Mouse (Mus musculus) midbrain, postnatal 0 days (tissue): ENCODE results near the gene Hectd2. TPM values are rescaled to one million over a fixed set of nuclear protein-coding genes. Genes with fewer than 3 reads are reported as not detected.
A peak's percentile ranks its signal among the peaks of the same experiment; 100 is the strongest.

Experiments
- ATAC-seq: fragments of 200-750 bp; cut with Nextera tagmentation; 2 replicates; pipeline ENCODE4 v1.8.0; 2017; ENCODE audit warnings: moderate number of reproducible peaks, mild to moderate bottlenecking, moderate TSS enrichment, moderate library complexity; ENCODE audit not compliant: low FRiP score
- DNase-seq: peaks from one replicate; pipeline ENCODE4 v3.0.0-alpha.2; 2015; ENCODE audit warnings: low spot score
- H3K27ac ChIP-seq: fragments of 300-500 bp; sonication (generic); 2 replicates; pipeline ENCODE4 v1.5.1; 2014; ENCODE audit warnings: low read depth, mild to moderate bottlenecking, low read length, mixed read lengths
- H3K27me3 ChIP-seq: fragments of 300-500 bp; sonication (generic); 2 replicates; pipeline ENCODE4 v1.6.1; 2014; ENCODE audit warnings: low read length, control low read depth, mixed read lengths; ENCODE audit not compliant: insufficient read depth
- H3K36me3 ChIP-seq: fragments of 300-500 bp; sonication (generic); 2 replicates; pipeline ENCODE4 v1.6.1; 2014; ENCODE audit warnings: low read length, control low read depth, mixed read lengths; ENCODE audit not compliant: insufficient read depth
- H3K4me1 ChIP-seq: fragments of 300-500 bp; sonication (generic); 2 replicates; pipeline ENCODE4 v1.6.1; 2014; ENCODE audit warnings: mild to moderate bottlenecking, control low read depth, antibody characterized with exemption, low read length, mixed read lengths; ENCODE audit not compliant: insufficient read depth
- H3K4me2 ChIP-seq: fragments of 300-500 bp; sonication (generic); 2 replicates; pipeline ENCODE4 v1.6.1; 2014; ENCODE audit warnings: low read depth, mild to moderate bottlenecking, low read length, mixed read lengths; ENCODE audit not compliant: poor library complexity, severe bottlenecking
- H3K4me3 ChIP-seq: fragments of 300-500 bp; sonication (generic); 2 replicates; pipeline ENCODE4 v1.5.1; 2014; ENCODE audit warnings: low read depth, mild to moderate bottlenecking, low read length, moderate library complexity
- H3K9ac ChIP-seq: fragments of 300-500 bp; sonication (generic); replicated peaks from 2 replicates; pipeline ENCODE4 v1.6.1; 2014; ENCODE audit warnings: mild to moderate bottlenecking, low read length, moderate library complexity, mixed read lengths; ENCODE audit not compliant: poor library complexity, severe bottlenecking
- H3K9me3 ChIP-seq: fragments of 300-500 bp; sonication (generic); 2 replicates; pipeline ENCODE4 v1.6.1; 2016; ENCODE audit warnings: low read length, control low read depth
- CTCF ChIP-seq: IDR thresholded peaks from 2 replicates; pipeline ENCODE4 v1.5.1; 2016; ENCODE audit warnings: antibody characterized with exemption, mild to moderate bottlenecking
- WGBS: fragments of 180-500 bp; shearing (Covaris S2); extraction: QIAGEN DNeasy Blood & Tissue Kit; methylation state at CpG from one replicate; pipeline ENCODE4 v1.1.7; 2014; 5-methylcytosine and 5-hydroxymethylcytosine counted together
- polyA plus RNA-seq: library from polyadenylated mRNA; unstranded; fragments of >200 nt; fragmentation: Nextera tagmentation; extraction: Ambion mirVana; gene quantifications from 2 replicates; pipeline ENCODE4 v1.2.1, GENCODE M21; 2015
- total RNA-seq: library from RNA; depleted of rRNA; stranded (reverse); fragments of >200 nt; gene quantifications from 2 replicates; pipeline ENCODE4 v1.2.3, GENCODE M21; 2014

Gene Hectd2
- total and polyA plus RNA-seq, 2 experiments from 2014 or later, result 8.1 to 31.7 TPM

DNA sequence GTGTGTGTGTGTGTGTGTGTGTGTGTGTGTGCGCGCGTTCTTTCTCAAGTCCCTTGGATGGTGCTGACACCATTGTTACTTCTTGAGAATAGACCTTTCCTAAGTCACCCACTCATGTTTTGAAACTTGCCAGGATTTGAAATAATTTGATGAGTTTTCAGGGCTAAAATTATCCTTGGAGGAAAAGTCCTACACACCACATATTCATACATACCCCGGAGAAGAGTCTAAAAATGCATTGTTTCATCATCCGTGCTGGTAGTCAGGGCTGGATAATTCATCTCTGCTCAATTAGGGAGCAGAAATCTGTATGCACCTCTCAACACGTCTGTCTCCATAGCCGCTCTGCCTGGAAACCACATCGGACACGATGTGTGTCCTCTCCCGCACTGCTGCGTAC lies 17.5 kb upstream of the Hectd2 start:
- Histone ChIP-seq H3K4me1 (0 out of 2 replicates have a peak, but pooled peaks cover 4% of the 10 kb centered on the region), H3K9me3 (no peaks in the 10 kb centered on the region), H3K4me3 (no peak overlapping the region), H3K27ac (no peak overlapping the region), H3K9ac (no peak overlapping the region), H3K4me2 (no peak overlapping the region), H3K27me3 (no peaks in the 10 kb centered on the region), H3K36me3 (no peaks in the 10 kb centered on the region)
- TF ChIP-seq CTCF, result no peak
- WGBS, result 67% methylated on average over 11 of the region's 11 CpGs
- ATAC-seq (no peak), DNase-seq (no peak)

DNA sequence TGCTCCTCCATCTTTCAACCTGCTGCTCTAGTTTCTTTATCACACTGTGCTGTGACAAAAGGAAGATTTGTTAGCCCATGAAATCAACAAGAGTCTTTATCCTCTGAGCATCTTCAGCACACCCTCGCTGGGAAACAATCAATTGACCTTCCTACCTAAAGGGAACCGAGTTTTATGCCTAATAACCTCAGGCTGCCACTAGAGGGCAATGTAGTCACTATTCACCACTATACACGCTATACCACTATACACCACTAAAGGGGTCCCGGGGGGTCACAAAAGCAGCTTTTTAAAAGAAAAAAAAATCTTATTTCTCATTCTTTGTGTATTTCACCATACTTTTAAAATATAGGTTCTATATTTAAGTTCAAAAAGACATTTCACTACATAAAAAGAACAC lies 15.9 kb upstream of the Hectd2 start:
- H3K9me3 ChIP-seq, result no peaks in the 10 kb centered on the region
- H3K4me1 ChIP-seq, result 0 out of 2 replicates have a peak, but pooled peaks cover 4% of the 10 kb centered on the region
- TF ChIP-seq CTCF, result peak; percentile 93
- H3K4me3 ChIP-seq, result no peak overlapping the region
- WGBS, result 6% methylated on average over 4 of the region's 4 CpGs
- H3K27me3 ChIP-seq, result no peaks in the 10 kb centered on the region
- H3K9ac ChIP-seq, result no peak overlapping the region
- H3K27ac ChIP-seq, result no peak overlapping the region
- no peak overlapping the region for H3K4me2 ChIP-seq
- ATAC-seq (peak; percentile 77), DNase-seq (peak; percentile 88)
- H3K36me3 ChIP-seq, result no peaks in the 10 kb centered on the region

DNA sequence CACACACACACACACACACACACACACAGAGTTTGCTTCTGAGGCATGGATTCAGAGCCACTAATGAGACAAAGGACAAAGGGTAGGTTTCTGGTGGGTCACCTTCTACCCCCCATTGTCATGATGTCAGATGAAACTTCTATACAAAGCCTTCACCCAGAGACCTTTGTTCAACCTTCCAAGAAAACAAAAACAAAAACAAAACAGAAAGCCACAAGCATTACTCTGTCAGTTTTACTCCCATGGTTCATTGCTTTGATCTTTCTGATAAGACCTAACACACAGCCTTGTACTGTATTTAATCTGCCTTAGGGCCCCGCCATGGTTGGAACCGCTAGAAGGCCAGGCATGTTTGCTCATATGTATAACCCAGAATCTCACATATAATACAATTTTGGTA lies 15.1 kb upstream of the Hectd2 start:
- WGBS, result 92% methylated on average over 2 of the region's 2 CpGs
- H3K27me3 ChIP-seq, result no peaks in the 10 kb centered on the region
- no peak for ATAC-seq
- DNase-seq, result no peak
- H3K4me3 ChIP-seq, result no peak overlapping the region
- no peak overlapping the region for H3K9ac ChIP-seq
- TF ChIP-seq CTCF, result no peak
- no peak overlapping the region for H3K4me2 ChIP-seq
- no peak overlapping the region for H3K27ac ChIP-seq
- no peaks in the 10 kb centered on the region for H3K9me3 ChIP-seq
- H3K36me3 ChIP-seq, result no peaks in the 10 kb centered on the region
- no peaks in the 10 kb centered on the region for H3K4me1 ChIP-seq

DNA sequence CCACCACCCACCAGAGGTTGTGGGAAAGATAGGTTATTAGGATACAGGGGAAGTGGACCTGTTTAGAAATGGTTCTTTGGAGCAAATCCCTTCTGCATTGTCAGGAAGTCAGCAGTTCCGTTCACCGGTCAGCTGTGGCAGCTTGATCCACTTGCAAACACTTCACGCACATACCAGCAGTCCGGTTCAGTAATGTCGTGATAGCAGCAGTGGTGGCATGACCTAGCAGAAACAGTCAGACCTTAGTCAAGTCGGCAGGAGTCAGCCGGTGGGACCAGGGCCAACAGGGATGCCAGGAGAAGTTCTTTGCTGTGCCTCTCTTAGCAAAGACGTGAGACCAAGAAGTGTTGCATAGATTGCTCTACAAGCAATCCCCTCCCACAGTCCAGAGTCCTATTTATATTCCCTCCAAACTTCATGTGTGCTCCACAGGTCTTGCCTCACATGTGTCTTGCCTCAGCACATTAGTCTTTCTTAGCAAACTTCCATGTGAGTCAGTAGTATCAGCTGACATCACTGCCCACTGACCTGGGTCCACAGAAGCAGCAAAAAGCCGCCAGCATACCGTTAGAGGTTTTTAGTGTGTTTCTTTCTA lies 14.3 kb upstream of the Hectd2 start:
- Histone ChIP-seq H3K9ac (no peak overlapping the region), H3K4me2 (no peak overlapping the region), H3K27me3 (no peaks in the 10 kb centered on the region), H3K4me3 (no peak overlapping the region), H3K27ac (no peak overlapping the region), H3K4me1 (no peaks in the 10 kb centered on the region), H3K9me3 (no peaks in the 10 kb centered on the region), H3K36me3 (no peaks in the 10 kb centered on the region)
- ATAC-seq, result no peak
- DNase-seq, result no peak
- WGBS, result 79% methylated on average over 10 of the region's 10 CpGs
- no peak for TF ChIP-seq CTCF

DNA sequence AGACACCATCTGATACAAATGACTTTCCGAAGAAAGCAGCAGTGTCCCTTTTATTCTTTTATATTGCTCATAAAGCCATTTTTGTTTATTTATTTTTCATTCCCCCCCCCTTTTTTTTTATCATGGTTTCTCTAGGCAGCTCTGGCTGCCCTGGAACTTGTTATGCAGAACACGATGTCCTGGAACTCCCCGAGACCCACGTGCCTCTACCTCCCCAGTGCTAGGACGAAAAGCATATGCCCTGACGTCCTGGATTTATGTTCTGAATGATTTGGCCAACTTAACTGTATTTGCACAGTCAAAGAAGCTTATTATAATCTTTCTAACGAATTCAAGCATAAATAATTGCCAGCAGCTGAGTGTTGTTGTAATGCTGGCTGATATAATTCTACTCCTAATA lies 13.7 kb upstream of the Hectd2 start:
- no peaks in the 10 kb centered on the region for H3K4me1 ChIP-seq
- H3K4me3 ChIP-seq, result no peak overlapping the region
- no peak overlapping the region for H3K9ac ChIP-seq
- H3K4me2 ChIP-seq, result no peak overlapping the region
- DNase-seq, result no peak
- 73% methylated on average over 7 of the region's 7 CpGs for WGBS
- no peaks in the 10 kb centered on the region for H3K36me3 ChIP-seq
- no peak overlapping the region for H3K27ac ChIP-seq
- no peaks in the 10 kb centered on the region for H3K9me3 ChIP-seq
- no peak for TF ChIP-seq CTCF
- no peak for ATAC-seq
- no peaks in the 10 kb centered on the region for H3K27me3 ChIP-seq

DNA sequence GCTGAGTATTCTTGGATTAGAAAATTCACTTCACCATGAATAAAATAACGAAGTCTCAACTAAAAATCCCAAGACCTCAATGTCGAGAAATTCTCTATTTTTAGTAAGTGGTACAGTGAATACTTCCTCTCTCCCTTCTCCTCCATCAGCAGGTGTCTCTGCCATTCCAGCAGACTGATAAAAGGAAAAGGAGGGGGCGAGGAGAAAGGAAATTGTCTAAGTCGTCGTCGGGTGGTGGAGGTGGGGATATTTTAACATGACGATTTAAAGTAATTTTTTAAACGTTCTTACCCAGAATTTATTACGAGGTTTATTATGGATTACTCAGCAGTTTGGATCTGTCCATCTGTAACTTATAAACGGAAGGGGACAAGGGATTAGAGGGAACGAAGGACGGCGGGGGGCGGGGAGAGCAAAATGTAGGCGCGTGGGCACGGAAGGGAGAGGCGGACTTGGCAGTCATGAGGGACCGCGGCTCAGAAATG lies 836 bp upstream of the Hectd2 start:
- no peaks in the 10 kb centered on the region for H3K9me3 ChIP-seq
- H3K36me3 ChIP-seq, result no peaks in the 10 kb centered on the region
- 2% methylated on average over 20 of the region's 20 CpGs for WGBS
- TF ChIP-seq CTCF, result no peak
- H3K4me2 ChIP-seq, result peak overlapping the region; percentile 62
- no peaks in the 10 kb centered on the region for H3K4me1 ChIP-seq
- no peaks in the 10 kb centered on the region for H3K27me3 ChIP-seq
- H3K9ac ChIP-seq, result peak overlapping the region; percentile 83
- ATAC-seq (peak; percentile 35; the same call in 1 of the 2 replicates), DNase-seq (peak; percentile 59)
- H3K27ac ChIP-seq, result peak overlapping the region; percentile 91
- H3K4me3 ChIP-seq, result peak overlapping the region; percentile 76
